Mouse (Mus musculus) lung, embryonic 16.5 days (tissue): ENCODE measurements around the gene Mrps31. TPM values are rescaled to one million over a fixed set of nuclear protein-coding genes. Genes with fewer than 3 reads are reported as not detected.
A peak's percentile ranks its signal among the peaks of the same experiment; 100 is the strongest.

ENCODE experiments used
- ATAC-seq: fragments of 200-750 bp; cut with Nextera tagmentation; 2 replicates; pipeline ENCODE4 v1.8.0; 2017; ENCODE audit warnings: low read depth, mild to moderate bottlenecking, moderate library complexity
- H3K27ac ChIP-seq: fragments of 300-500 bp; sonication (generic); 2 replicates; pipeline ENCODE4 v1.5.1; 2014; ENCODE audit warnings: mild to moderate bottlenecking, control low read depth, low read length
- H3K27me3 ChIP-seq: fragments of 300-500 bp; sonication (generic); 2 replicates; pipeline ENCODE4 v1.6.1; 2014; ENCODE audit warnings: low read depth, low read length, mixed read lengths; ENCODE audit not compliant: control insufficient read depth, insufficient read depth
- H3K36me3 ChIP-seq: fragments of 300-500 bp; sonication (generic); 2 replicates; pipeline ENCODE4 v1.6.1; 2014; ENCODE audit warnings: low read length; ENCODE audit not compliant: control insufficient read depth, insufficient read depth
- H3K4me1 ChIP-seq: fragments of 300-500 bp; sonication (generic); replicated peaks from 2 replicates; pipeline ENCODE4 v1.6.1; 2014; ENCODE audit warnings: low read length, mixed read lengths; ENCODE audit not compliant: control insufficient read depth, insufficient read depth
- H3K4me2 ChIP-seq: fragments of 300-500 bp; sonication (generic); 2 replicates; pipeline ENCODE4 v1.6.1; 2014; ENCODE audit warnings: low read depth, low read length, control low read depth
- H3K4me3 ChIP-seq: fragments of 300-500 bp; sonication (generic); 2 replicates; pipeline ENCODE4 v1.5.1; 2014; ENCODE audit warnings: mild to moderate bottlenecking, low read length, control low read depth
- H3K9ac ChIP-seq: fragments of 300-500 bp; sonication (generic); 2 replicates; pipeline ENCODE4 v1.6.1; 2014; ENCODE audit warnings: low read length, control low read depth
- H3K9me3 ChIP-seq: fragments of 300-500 bp; sonication (generic); 2 replicates; pipeline ENCODE4 v1.6.1; 2016; ENCODE audit warnings: low read length; ENCODE audit not compliant: control insufficient read depth
- WGBS: fragments of 180-500 bp; shearing (Covaris S2); extraction: QIAGEN DNeasy Blood & Tissue Kit; methylation state at CpG from one replicate; pipeline ENCODE4 v1.1.7; 2014; 5-methylcytosine and 5-hydroxymethylcytosine counted together
- polyA plus RNA-seq: library from polyadenylated mRNA; unstranded; fragments of >200 nt; fragmentation: Nextera tagmentation; extraction: Ambion mirVana; gene quantifications from 2 replicates; pipeline ENCODE4 v1.2.1, GENCODE M21; 2015

The Mrps31 gene
- polyA plus RNA-seq = 35.0 and 37.6 TPM in 2 replicates

DNA sequence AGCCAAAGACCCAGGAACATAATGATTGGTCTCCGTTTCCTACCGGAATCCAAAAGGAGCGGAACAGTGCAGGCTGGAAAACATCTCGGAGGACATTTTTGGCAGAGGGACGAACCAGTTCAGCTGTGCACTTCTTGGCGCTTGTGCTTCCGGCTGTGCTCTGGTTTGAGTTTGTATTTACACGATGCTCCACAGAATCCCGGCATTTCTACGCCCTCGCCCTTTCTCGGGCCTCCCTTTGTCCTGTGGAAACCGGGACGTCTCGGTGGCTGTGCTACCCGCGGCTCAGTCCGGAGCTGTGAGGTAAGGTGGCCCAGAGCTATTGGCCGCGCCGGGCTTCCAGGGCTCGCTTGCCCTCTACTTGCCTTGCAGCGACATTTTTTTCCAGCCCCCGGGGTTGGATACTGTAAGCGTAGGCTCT, at the start of gene Mrps31:
Gene Mrps31, plus strand, starts transcription at position 80 of the 421 bp plus-strand sequence.
- no peaks in the 10 kb centered on the region for H3K9me3 ChIP-seq
- peak within 1 kb of the TSS; percentile 96 for H3K9ac ChIP-seq
- H3K4me2 ChIP-seq = peak within 1 kb of the TSS; percentile 91
- H3K27ac ChIP-seq = peak within 1 kb of the TSS; percentile 65
- peak within 1 kb of the TSS; percentile 90 for H3K4me3 ChIP-seq
- H3K27me3 ChIP-seq = no peaks in the 10 kb centered on the region
- peak; percentile 94 for ATAC-seq
- under 1% methylated on average over 25 of the region's 25 CpGs for WGBS
- peaks cover 6% of the 10 kb centered on the region for H3K4me1 ChIP-seq
- 0 out of 2 replicates have a peak, but pooled peaks cover 4% of the 10 kb centered on the region for H3K36me3 ChIP-seq

DNA sequence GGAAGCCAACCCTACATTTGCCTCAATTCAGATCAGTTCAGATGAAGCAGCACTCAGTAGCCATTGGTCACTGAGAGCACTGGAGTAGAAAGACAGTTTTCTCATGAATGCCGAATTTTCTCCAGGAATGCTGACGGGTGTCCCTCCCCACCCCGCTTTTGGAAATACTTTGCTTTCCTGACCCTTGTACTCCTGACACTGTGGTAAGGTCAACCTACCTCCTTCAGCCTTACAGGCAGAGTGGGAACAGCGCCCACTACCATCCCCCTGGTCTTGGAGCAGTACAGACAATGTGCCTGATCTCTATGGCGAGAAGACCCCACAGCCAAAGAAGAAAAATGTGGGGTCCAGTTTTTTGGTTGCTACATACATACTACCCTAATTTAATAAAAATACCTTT, 34.9 kb upstream of the Mrps31 start:
- Histone ChIP-seq H3K4me1 (no peaks in the 10 kb centered on the region), H3K4me2 (no peak overlapping the region), H3K9me3 (no peaks in the 10 kb centered on the region), H3K36me3 (peaks cover 9% of the 10 kb centered on the region), H3K4me3 (no peak overlapping the region), H3K27ac (no peak overlapping the region), H3K27me3 (no peaks in the 10 kb centered on the region), H3K9ac (no peak overlapping the region)
- WGBS = 85% methylated on average over 5 of the region's 5 CpGs
- no peak for ATAC-seq

DNA sequence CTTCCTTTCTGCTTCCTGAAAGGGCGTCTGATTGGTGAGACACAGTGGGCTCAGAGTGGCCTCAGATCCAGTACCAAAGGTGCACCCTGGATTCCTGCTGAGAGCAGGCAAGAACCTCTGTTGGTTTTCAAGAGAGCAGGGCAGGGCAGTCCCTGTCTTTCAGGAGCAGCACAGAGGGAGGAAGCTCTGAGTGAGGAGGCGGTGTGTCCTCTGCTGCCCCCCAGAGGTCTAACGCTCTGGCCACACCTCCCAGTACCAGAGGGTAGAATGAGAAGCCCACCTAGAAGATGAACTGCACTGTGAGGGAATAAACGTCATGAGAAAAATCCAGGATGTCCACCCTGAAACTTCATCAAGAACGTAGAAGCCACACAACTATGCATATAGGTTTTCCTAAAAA, 34.3 kb upstream of the Mrps31 start:
- Histone ChIP-seq H3K27ac (no peak overlapping the region), H3K36me3 (peaks cover 15% of the 10 kb centered on the region), H3K9me3 (no peaks in the 10 kb centered on the region), H3K27me3 (no peaks in the 10 kb centered on the region), H3K4me3 (no peak overlapping the region), H3K4me2 (no peak overlapping the region), H3K4me1 (no peaks in the 10 kb centered on the region), H3K9ac (no peak overlapping the region)
- 42% methylated on average over 5 of the region's 5 CpGs for WGBS
- ATAC-seq = peak; percentile 74; the same call in 1 of the 2 replicates

DNA sequence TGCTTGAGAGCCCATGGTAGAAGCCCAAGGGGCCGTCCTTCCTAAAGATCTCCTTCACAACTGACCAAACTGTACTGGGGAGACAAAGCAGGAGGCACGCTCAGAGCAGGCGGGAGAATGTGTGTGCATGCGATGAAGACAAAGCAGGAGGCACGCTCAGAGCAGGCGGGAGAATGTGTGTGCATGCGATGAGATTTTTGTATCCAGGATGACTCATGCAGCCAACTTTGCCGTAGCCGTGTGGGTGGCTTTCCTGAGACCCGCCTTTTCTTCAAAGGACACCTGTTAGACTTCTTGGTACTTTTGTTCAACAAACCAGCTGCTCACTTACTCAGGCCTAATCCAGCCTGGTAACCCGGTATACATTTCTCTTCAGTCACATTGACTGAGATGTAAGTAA, 30.2 kb upstream of the Mrps31 start:
- Histone ChIP-seq H3K36me3 (peaks cover 14% of the 10 kb centered on the region), H3K9me3 (no peaks in the 10 kb centered on the region), H3K4me3 (no peak overlapping the region), H3K27me3 (no peaks in the 10 kb centered on the region), H3K9ac (no peak overlapping the region), H3K4me1 (no peaks in the 10 kb centered on the region), H3K4me2 (no peak overlapping the region), H3K27ac (no peak overlapping the region)
- no peak for ATAC-seq
- WGBS = 93% methylated on average over 11 of the region's 11 CpGs

DNA sequence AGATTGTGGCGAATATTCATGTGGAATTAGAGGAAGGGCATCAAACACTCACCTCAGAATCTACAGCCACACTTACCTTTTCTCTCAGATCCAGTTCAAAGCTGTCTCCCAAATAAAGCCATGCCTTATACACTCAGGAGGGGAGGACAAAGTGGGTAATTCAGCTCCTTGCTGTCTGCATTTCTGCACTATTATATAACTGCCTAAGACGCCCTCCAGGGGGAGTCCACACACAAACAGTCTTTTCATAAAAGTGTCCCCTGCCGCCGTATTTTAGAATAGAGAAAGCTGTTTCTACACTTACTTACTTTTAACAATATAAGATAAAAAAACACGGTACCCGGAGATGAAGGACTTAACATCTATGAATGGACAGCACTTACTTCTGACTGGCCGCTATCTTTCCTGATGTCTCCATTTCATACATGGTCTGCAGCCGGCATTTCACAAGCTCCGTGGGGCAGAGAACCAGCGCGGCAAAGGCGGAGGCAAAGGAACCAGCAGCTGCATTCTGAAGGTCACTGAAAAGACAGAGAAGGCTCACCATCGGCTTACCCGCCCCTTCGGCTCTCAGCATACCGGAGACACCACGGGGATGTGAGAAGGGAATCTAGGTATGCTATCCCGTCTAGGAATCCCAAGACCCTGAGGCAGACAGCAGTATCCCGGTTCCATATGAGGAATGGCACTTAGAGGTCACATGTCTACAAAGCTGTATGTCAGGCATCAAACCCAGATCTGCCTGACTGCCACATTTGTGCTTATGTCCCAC, 28.2 kb upstream of the Mrps31 start:
- 89% methylated on average over 19 of the region's 19 CpGs for WGBS
- Histone ChIP-seq H3K4me2 (no peak overlapping the region), H3K36me3 (peaks cover 15% of the 10 kb centered on the region), H3K4me3 (no peak overlapping the region), H3K4me1 (no peaks in the 10 kb centered on the region), H3K9me3 (no peaks in the 10 kb centered on the region), H3K9ac (no peak overlapping the region), H3K27ac (no peak overlapping the region), H3K27me3 (no peaks in the 10 kb centered on the region)
- ATAC-seq = no peak

DNA sequence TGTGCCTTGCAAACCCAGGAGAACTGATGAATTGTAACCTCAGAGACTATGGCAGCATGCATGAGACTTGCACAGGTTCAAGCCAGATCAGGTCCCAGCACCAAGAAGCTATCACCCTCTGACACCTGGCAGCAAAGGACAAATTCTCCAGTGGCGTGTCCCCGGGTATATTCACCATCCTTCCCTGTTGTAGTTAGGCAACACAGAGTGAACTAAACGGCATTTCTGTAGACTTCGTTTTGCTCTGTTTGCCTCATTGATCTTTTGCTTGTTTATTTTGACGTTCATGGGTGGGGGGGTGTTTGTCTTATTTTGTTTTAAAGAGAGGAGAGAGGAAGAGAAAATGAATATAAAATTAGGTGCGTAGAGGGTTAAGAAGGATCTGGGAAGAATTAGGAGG, 26.0 kb upstream of the Mrps31 start:
- no peak overlapping the region for H3K4me2 ChIP-seq
- no peak overlapping the region for H3K9ac ChIP-seq
- no peak for ATAC-seq
- peaks cover 28% of the 10 kb centered on the region for H3K36me3 ChIP-seq
- H3K4me3 ChIP-seq = no peak overlapping the region
- no peaks in the 10 kb centered on the region for H3K9me3 ChIP-seq
- WGBS = 86% methylated on average over 6 of the region's 6 CpGs
- H3K27ac ChIP-seq = no peak overlapping the region
- no peaks in the 10 kb centered on the region for H3K27me3 ChIP-seq
- no peaks in the 10 kb centered on the region for H3K4me1 ChIP-seq

DNA sequence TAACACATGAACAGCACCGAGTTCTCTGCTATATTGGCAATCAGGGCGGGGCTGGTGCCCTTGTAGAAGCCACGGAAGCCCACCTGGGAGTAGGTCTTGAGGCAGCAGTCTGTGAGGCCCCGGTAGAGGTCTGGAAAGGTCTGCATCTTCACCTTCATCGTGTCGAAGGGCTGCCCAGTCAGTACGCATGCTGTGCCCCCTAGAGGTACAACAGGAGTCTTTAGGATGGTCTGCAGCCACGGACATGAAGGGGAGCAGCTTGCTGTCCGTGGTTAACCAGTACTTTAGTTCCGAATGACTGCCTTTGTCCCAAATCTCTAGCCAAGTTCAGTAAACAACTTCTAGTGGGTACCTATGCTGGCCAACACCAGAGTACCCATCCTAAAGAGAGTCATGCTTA, 21.3 kb upstream of the Mrps31 start:
- Histone ChIP-seq H3K4me3 (no peak overlapping the region), H3K9ac (no peak overlapping the region), H3K4me1 (no peaks in the 10 kb centered on the region), H3K4me2 (no peak overlapping the region), H3K9me3 (no peaks in the 10 kb centered on the region), H3K27ac (no peak overlapping the region), H3K27me3 (no peaks in the 10 kb centered on the region), H3K36me3 (peaks cover 16% of the 10 kb centered on the region)
- 80% methylated on average over 10 of the region's 10 CpGs for WGBS
- no peak for ATAC-seq

DNA sequence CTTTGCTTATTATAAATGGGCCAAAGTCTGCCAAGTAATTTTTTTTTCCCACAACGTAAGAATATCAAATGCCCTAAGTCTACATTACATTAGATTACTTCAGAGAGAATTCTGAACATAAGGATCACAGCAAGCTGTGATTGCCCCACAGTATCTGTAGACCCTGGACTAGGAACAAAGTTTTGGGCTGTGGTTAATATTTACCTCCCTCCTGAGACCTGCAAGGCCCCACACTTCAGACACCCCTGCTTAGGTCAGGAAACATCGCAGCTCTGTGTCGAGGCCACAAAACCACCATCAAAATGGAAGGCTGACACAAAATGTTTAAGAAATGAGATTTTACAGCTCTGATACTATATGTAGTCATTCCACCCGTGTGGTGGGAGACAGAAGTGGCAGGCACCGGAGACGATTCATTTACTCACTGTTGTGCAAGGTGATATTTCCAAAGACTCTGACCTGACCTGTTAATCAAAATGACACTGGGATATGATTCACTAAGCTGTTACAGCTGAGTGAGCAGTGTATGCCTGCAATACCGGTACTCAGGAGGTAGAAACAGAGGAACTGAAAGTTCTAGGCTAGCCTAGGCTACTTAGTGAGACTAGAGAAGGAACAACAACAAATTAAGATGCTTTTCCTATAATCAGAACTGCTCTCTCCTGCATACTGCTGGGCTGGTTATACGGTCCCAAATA, 20.2 kb upstream of the Mrps31 start:
- Histone ChIP-seq H3K4me2 (no peak overlapping the region), H3K27me3 (no peaks in the 10 kb centered on the region), H3K36me3 (peaks cover 16% of the 10 kb centered on the region), H3K9me3 (no peaks in the 10 kb centered on the region), H3K4me1 (no peaks in the 10 kb centered on the region), H3K9ac (no peak overlapping the region), H3K27ac (no peak overlapping the region), H3K4me3 (no peak overlapping the region)
- ATAC-seq = no peak
- WGBS = 87% methylated on average over 8 of the region's 8 CpGs

DNA sequence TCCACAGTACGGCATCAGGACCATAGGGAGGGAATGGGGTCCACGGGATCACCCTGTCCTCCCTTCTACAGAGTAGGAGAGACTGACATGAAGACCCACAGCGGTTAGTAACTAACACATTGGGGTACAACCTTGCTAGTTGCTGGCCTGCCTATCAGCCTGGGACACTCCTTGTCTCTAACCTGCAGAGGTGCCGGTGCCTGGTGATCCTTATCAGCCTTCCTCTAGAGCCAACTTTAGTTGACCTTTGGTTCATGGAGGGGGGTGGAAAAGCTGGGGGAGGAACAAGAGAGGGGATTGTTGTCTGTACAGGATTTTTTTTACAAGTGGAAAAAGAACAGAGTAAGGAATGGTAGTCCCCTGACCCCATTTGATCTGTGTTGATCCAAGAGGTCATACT, 16.7 kb upstream of the Mrps31 start:
- Histone ChIP-seq H3K27ac (no peak overlapping the region), H3K9me3 (no peaks in the 10 kb centered on the region), H3K27me3 (no peaks in the 10 kb centered on the region), H3K4me2 (no peak overlapping the region), H3K9ac (no peak overlapping the region), H3K4me3 (no peak overlapping the region), H3K36me3 (peaks cover 4% of the 10 kb centered on the region), H3K4me1 (peaks cover 11% of the 10 kb centered on the region)
- WGBS = 73% methylated on average over 4 of the region's 4 CpGs
- no peak for ATAC-seq
